Mouse (Mus musculus): ENCODE measurements around the gene Tmem28.

Tmem28 gene

GRCm38 (mm10) chrX:99820790-99821395 lies at the start of gene Tmem28:
TSS of gene Tmem28 (plus strand) at chrX:99821021.
- DNase-seq (ENCODE audit: low spot score in 2 of 2), result no peak

DNA sequence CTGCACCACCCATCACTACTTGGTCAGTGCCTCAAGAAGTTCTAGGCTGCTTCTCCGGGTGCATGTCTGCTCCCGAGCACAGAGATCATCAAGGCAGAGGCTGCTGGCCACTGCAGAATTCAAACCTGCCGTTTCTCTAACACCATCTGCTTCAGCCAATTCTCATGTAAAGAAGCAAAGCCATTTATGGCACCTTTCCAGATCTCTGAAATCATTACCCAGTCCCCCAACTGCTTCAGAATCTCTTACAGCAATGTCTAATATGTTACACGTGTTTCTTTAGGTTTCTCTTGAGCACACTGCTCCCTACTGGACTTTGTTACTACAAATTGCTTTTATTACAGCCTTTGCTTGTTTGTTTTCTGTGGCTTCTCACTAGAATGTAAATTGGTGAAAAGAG lies 40.5 kb upstream of the Tmem28 start:
- DNase-seq (ENCODE audit: low spot score in 2 of 2), result no peak

GRCm38 (mm10) chrX:99808375-99808774 lies 12.4 kb upstream of the Tmem28 start:
- no peak for DNase-seq (ENCODE audit: low spot score in 2 of 2)

DNA sequence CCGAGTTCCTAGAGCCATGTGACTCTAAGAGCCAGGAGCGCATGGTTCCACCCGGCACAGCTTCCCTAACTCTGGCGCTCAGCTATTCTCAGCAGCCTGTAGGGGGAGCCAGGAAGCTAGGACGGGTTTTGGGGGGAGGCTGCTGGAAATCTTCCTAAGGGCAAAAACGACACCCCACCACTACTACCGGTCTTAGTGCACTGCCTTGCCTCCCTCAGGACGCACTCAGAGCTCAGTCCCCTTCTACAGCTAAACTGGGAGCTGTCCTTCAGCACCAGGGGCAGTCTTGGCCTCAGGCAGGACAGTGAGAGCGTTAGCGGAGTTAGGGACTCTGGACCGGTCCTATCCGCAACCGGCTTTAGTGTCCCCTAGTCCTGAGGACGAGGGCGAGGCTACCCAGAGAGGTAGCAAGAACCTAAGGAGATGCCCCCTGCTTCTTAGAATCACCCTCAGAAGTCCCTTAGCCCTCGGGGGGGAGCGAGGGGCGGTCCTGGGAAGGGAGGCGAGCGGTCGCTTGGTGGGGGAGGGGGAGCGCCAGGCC lies 1.4 kb upstream of the Tmem28 start:
- DNase-seq (ENCODE audit: low spot score in 2 of 2), result no peak

DNA sequence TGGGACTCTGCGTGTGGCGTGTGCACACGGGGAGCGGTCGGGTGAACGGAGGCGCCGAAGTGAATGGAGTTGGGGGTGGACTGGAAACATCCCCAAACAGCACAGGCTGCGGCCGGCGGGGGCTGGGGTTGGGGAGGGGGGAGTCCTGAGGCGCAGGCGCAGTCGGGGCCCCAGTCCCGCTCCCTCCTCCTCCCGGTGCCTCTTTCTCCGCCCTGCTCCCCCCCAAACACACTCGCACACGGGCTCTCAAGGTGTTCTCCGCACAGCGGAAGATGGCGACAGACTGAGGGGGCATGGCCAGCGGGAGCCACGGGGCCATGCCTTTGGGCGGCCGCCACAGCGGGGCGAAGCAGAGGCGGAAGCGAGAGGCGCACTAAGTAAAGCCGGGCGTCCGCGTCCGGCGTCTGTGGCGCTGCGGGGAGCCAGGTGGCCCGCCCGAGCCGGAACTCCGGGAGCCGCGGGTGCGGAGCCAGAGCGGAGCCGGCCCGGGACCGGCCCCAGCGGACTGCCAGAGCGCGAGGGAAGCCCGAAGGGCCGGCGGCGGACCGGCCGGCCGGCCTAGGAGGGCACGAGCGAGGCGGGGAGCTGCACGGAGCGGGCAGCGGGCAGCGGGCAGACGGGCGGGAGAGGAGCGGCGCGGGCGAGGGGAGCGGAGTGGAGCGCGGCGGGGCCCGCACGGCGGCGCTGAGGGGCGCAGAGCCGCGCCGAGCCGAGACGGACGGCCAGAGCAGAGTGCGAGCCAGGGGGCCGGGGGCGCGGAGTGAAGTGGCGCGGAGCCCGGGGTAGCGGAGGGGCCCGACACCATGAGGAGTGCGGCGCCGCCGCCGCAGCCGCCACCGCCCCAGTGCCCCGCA lies 658 bp upstream of the Tmem28 start:
- DNase-seq (ENCODE audit: low spot score in 2 of 2), result no peak

GRCm38 (mm10) chrX:99842090-99842489 lies 21.3 kb downstream of the Tmem28 start:
- DNase-seq (ENCODE audit: low spot score in 2 of 2), result no peak

DNA sequence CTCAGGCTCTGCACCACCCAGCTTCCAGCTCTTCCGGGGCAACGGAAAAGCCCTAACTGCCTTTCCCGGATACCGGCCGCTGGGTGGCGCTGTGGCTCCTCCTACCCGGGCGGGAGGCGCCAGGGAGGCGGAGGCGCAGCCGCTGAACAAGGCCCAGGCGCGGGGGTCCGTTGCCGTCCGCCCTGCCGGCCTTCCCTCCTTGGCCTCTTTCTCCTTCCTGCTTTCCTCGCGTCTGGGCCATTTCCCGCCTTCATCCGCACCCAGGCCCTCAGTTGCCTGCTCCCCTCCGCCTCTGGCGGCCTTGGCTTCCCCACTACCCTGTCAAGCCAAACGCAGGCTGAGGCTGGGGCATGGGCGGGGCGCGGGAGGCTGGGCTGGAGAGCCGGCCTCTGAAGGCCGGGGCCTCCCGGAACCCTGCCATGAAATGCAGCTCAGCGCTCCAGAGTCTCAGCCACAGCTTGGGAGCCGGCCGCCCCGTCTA lies 32.5 kb downstream of the Tmem28 start:
- peak in 1 of 2 experiments; percentile 22 for DNase-seq (ENCODE audit: low spot score in 2 of 2)

DNA sequence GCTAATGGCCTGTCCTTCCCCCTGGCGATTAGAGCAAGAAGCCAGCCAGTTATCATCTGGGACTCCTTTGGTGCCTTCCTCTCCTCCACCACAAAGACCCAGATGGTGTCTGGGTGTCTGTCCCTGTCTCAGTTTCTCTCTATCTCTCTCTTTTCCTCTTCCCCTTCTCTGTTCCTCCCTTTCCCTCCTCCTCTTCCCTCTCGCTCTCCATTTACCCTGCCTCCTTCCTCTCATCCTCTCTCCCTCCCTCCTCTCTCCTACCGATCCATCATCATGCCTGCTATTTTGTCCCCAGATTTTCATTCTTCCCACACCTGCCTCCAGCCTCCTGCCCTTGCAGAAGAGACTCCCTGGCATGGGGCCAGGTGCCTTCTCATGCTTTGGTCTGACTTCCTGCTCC lies 33.0 kb downstream of the Tmem28 start:
- DNase-seq (ENCODE audit: low spot score in 2 of 2), result no peak

GRCm38 (mm10) chrX:99872228-99872627 lies 51.4 kb downstream of the Tmem28 start:
- DNase-seq (ENCODE audit: low spot score in 2 of 2), result no peak

DNA sequence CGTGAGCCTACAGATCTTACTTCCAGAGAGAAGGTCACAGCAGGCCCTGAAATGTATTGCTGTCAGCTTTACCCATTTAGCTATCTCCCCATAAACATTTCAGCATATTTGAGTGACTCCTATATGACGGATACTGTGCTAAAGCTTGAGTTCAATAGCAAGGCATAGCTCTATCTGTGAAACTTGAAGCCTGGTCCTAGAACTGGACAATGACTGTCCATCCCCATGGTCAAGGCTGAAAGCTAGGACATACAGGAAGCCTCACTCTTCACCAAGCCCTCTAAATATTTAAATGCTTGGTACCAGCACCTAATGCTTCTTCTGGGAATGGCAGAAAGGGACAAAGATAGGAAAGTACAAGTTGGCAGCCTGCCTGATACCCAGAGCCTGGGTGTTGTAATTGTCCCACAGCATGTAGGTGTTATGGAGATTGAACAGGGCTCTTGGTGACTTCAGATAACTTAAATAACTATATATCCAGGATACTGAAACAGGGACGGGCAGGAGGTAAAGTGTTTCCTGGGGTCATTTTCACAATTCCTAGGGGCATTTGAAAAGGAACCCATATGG lies 51.9 kb downstream of the Tmem28 start:
- no peak for DNase-seq (ENCODE audit: low spot score in 2 of 2)

DNA sequence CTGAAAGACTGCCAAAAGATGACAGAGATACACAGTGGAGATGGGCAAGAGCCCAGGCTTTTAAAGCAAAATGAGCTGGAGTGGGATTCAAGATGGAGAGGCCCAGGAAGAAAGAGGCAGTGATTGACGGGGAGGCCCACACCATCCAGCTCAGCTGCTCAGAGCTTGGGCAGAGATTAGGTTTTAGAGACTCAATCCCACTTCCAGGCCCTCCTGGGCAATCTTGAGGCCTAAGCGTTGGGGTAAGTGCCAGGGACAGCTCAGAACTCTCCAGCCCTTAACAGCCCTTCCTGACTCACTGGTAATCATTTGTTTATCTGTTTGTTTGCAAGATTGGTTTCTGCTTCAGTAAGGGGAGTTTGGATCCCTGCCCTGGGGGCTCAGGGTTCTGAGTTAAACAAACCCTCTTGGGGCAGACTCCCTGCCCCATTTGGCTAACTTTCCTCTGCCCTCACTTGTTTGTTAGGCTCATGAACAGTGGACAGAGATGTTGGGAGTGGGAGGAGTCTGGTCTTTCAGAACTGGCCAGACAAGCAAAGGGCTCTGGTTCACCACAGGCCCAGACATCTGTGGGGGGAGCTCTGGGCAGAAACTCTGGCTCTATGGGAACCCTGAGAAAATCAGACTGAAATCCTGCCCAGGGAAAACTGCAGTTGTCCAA lies 52.6 kb downstream of the Tmem28 start:
- no peak for DNase-seq (ENCODE audit: low spot score in 2 of 2)

- DNase-seq (ENCODE audit: low spot score in 2 of 2), result no peak
These were observed 53.1 kb downstream of the Tmem28 start for GRCm38 (mm10) chrX:99873920-99874296.

DNA sequence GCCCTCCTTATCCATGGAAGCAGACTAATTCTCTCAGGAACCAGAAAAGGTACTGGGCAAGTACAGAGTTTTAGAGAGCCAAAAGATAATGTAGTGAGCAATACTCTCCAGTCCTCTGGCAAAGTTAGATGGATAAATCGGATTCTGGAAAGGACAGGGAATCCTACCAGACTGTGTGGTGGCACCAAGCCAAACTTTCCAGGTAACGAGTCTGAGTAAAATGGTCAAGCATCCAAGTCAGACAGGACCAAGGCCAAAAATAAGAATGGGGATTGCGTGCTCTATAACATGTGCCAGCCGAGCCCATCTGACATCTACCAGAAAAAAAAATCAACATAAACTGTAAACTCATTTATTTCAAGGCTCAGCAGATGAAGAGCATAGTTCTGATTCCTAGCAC lies 56.0 kb downstream of the Tmem28 start:
- DNase-seq (ENCODE audit: low spot score in 2 of 2), result no peak

- no peak for DNase-seq (ENCODE audit: low spot score in 2 of 2)
These were observed 62.6 kb downstream of the Tmem28 start for GRCm38 (mm10) chrX:99883396-99883795.
